Mouse (Mus musculus) limb, embryonic 11.5 days (tissue): ENCODE results near the gene Snx33. TPM values are rescaled to one million over a fixed set of nuclear protein-coding genes. Genes with fewer than 3 reads are reported as not detected.

Source experiments
- ATAC-seq: fragments of 200-750 bp; cut with Nextera tagmentation; 2 replicates; pipeline ENCODE4 v1.8.0; 2017; ENCODE audit warnings: low read depth; ENCODE audit not compliant: insufficient number of reproducible peaks, low FRiP score, low TSS enrichment
- DNase-seq: peaks from one replicate; pipeline ENCODE4 v3.0.0-alpha.2; 2015; ENCODE audit warnings: low spot score
- H3K27ac ChIP-seq: fragments of 300-500 bp; sonication (generic); replicated peaks from 2 replicates; pipeline ENCODE4 v1.5.1; 2014; ENCODE audit warnings: low read depth, mild to moderate bottlenecking, low read length
- H3K27me3 ChIP-seq: fragments of 300-500 bp; sonication (generic); 2 replicates; pipeline ENCODE4 v1.6.1; 2014; ENCODE audit warnings: mild to moderate bottlenecking, low read length, mixed read lengths; ENCODE audit not compliant: control insufficient read depth, insufficient read depth
- H3K36me3 ChIP-seq: fragments of 300-500 bp; sonication (generic); 2 replicates; pipeline ENCODE4 v1.6.1; 2014; ENCODE audit warnings: mild to moderate bottlenecking, low read length, moderate library complexity, mixed read lengths; ENCODE audit not compliant: control insufficient read depth, insufficient read depth
- H3K4me1 ChIP-seq: fragments of 300-500 bp; sonication (generic); 2 replicates; pipeline ENCODE4 v1.6.1; 2014; ENCODE audit warnings: low read length, mixed read lengths; ENCODE audit not compliant: control insufficient read depth, insufficient read depth
- H3K4me2 ChIP-seq: fragments of 300-500 bp; sonication (generic); 2 replicates; pipeline ENCODE4 v1.6.1; 2014; ENCODE audit warnings: low read depth, mild to moderate bottlenecking, moderate library complexity; ENCODE audit not compliant: severe bottlenecking
- H3K4me3 ChIP-seq: fragments of 300-500 bp; sonication (generic); 2 replicates; pipeline ENCODE4 v1.5.1; 2014; ENCODE audit warnings: low read depth, low read length
- H3K9ac ChIP-seq: fragments of 300-500 bp; sonication (generic); 2 replicates; pipeline ENCODE4 v1.6.1; 2014; ENCODE audit warnings: mild to moderate bottlenecking, low read length
- H3K9me3 ChIP-seq: fragments of 300-500 bp; sonication (generic); 2 replicates; pipeline ENCODE4 v1.6.1; 2016; ENCODE audit warnings: low read length; ENCODE audit not compliant: control insufficient read depth
- WGBS: fragments of 180-500 bp; shearing (Covaris S2); extraction: QIAGEN DNeasy Blood & Tissue Kit; methylation state at CpG from one replicate; pipeline ENCODE4 v1.1.7; 2014; 5-methylcytosine and 5-hydroxymethylcytosine counted together
- polyA plus RNA-seq: library from polyadenylated mRNA; unstranded; fragments of >200 nt; fragmentation: Nextera tagmentation; extraction: Ambion mirVana; gene quantifications from 2 replicates; pipeline ENCODE4 v1.2.1, GENCODE M21; 2014

Snx33 gene
- 7.8 and 10.1 TPM in 2 replicates for polyA plus RNA-seq

- ATAC-seq (peak; percentile 88), DNase-seq (peak; percentile 96)
- Histone ChIP-seq H3K4me1 (peaks cover 30% of the 10 kb centered on the region), H3K27ac (peak within 1 kb of the TSS; percentile 94), H3K4me3 (peak within 1 kb of the TSS; percentile 58), H3K9ac (peak within 1 kb of the TSS; percentile 85), H3K9me3 (no peaks in the 10 kb centered on the region), H3K27me3 (no peaks in the 10 kb centered on the region), H3K4me2 (peak within 1 kb of the TSS; percentile 90), H3K36me3 (peaks cover 2% of the 10 kb centered on the region; the same call in 1 of the 2 replicates)
- under 1% methylated on average over 47 of the region's 50 CpGs for whole genome bisulfite sequencing
Measured at GRCm38 (mm10) chr9:56928041-56928811, at the start of gene Snx33. Gene Snx33 (minus strand): TSS chr9:56928371.

- no peak overlapping the region for H3K9ac ChIP-seq
- no peak overlapping the region for H3K4me2 ChIP-seq
- no peaks in the 10 kb centered on the region for H3K9me3 ChIP-seq
- no peaks in the 10 kb centered on the region for H3K4me1 ChIP-seq
- H3K4me3 ChIP-seq = no peak overlapping the region
- no peaks in the 10 kb centered on the region for H3K27me3 ChIP-seq
- 92% methylated on average over 3 of the region's 3 CpGs for WGBS
- DNase-seq = no peak
- no peak overlapping the region for H3K27ac ChIP-seq
- no peak for ATAC-seq
- no peaks in the 10 kb centered on the region; the same call in 1 of the 2 replicates for H3K36me3 ChIP-seq
Measured at GRCm38 (mm10) chr9:56975199-56975598, 47.0 kb upstream of the Snx33 start.

DNA sequence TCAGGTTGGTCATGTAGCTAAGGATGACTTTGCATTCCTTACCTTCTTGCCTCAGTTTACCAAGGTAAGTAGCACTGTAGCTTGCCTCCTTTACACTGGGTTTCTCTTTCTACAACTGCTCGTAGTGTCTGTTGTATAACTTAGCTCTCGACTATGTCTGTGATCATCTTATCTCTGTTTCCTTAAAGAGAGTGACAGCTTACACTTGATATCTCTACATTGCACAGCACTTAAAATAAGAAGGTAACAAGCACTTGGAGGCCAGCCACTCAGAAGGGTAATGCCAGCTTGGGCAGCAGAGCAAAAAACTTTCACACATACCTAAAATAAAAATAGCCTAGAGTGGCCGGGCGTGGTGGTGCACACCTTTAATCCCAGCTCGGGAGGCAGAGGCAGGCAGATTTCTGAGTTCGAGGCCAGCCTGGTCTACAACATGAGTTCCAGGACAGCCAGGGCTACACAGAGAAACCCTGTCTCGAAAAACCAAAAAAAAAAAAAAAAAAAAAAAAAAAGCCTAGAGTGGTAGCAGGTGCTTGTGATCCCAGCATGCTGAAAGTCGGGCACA is 45.9 kb upstream of the Snx33 start:
- H3K4me2 ChIP-seq = no peak overlapping the region
- H3K27ac ChIP-seq = no peak overlapping the region
- no peaks in the 10 kb centered on the region for H3K27me3 ChIP-seq
- no peaks in the 10 kb centered on the region for H3K9me3 ChIP-seq
- WGBS = 87% methylated on average over 8 of the region's 8 CpGs
- DNase-seq = no peak
- H3K9ac ChIP-seq = no peak overlapping the region
- no peak for ATAC-seq
- no peaks in the 10 kb centered on the region for H3K4me1 ChIP-seq
- no peak overlapping the region for H3K4me3 ChIP-seq
- no peaks in the 10 kb centered on the region; the same call in 1 of the 2 replicates for H3K36me3 ChIP-seq

DNA sequence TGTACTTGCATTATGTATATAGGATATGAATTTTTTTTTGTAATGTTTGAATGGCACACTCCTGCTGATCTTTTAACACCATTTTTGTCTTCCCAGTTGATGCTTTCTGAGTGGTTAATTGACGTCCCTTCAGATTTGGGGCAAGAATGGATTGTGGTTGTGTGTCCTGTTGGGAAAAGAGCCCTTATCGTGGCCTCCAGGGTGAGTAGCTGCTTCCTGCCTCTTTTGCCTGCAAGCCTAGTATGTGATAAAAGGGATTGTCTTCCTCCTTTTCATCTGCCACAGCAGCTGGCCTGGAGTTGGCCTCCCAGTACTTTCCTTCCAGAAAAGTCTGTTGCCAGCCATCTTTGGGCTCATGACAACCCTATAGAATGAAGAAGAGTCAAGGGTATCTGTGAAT is 42.0 kb upstream of the Snx33 start:
- Histone ChIP-seq H3K27ac (no peak overlapping the region), H3K9ac (no peak overlapping the region), H3K36me3 (no peaks in the 10 kb centered on the region; the same call in 1 of the 2 replicates), H3K4me2 (no peak overlapping the region), H3K27me3 (no peaks in the 10 kb centered on the region), H3K9me3 (no peaks in the 10 kb centered on the region), H3K4me3 (no peak overlapping the region), H3K4me1 (no peaks in the 10 kb centered on the region)
- WGBS = 80% methylated on average over 2 of the region's 2 CpGs
- DNase-seq (no peak), ATAC-seq (no peak)

GRCm38 (mm10) chr9:56961591-56961990 is 33.4 kb upstream of the Snx33 start:
- ATAC-seq (no peak), DNase-seq (no peak)
- Histone ChIP-seq H3K4me1 (no peaks in the 10 kb centered on the region), H3K4me2 (no peak overlapping the region), H3K36me3 (peaks cover 2% of the 10 kb centered on the region; the same call in 1 of the 2 replicates), H3K27me3 (no peaks in the 10 kb centered on the region), H3K4me3 (no peak overlapping the region), H3K27ac (no peak overlapping the region), H3K9me3 (no peaks in the 10 kb centered on the region), H3K9ac (no peak overlapping the region)
- WGBS = 95% methylated on average over 3 of the region's 3 CpGs

DNA sequence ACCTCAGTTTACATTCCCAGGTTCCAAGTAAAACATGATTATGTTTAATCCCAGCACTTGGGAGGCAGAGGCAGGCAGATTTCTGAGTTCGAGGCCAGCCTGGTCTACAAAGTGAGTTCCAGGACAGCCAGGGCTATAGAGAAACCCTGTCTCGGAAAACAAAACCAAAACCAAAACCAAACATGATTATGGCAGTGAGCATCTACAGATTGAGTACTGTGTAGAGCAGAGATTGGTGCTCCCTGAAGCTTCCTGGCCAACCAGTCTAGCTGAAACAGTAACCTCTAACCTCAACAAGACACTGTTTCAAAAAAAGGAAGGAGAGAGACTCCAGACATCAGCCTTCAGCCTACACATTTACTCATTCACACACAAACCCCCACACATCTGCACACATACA is 30.5 kb upstream of the Snx33 start:
- ATAC-seq (no peak), DNase-seq (no peak)
- Histone ChIP-seq H3K36me3 (peaks cover 2% of the 10 kb centered on the region; the same call in 1 of the 2 replicates), H3K4me1 (no peaks in the 10 kb centered on the region), H3K4me3 (no peak overlapping the region), H3K9me3 (no peaks in the 10 kb centered on the region), H3K4me2 (no peak overlapping the region), H3K27ac (no peak overlapping the region), H3K27me3 (no peaks in the 10 kb centered on the region), H3K9ac (no peak overlapping the region)
- WGBS = 98% methylated on average over 2 of the region's 2 CpGs

GRCm38 (mm10) chr9:56956966-56957675 is 28.9 kb upstream of the Snx33 start:
- Histone ChIP-seq H3K9ac (no peak overlapping the region), H3K27me3 (no peaks in the 10 kb centered on the region), H3K36me3 (0 out of 2 replicates have a peak, but pooled peaks cover 2% of the 10 kb centered on the region), H3K4me1 (no peaks in the 10 kb centered on the region), H3K4me3 (no peak overlapping the region), H3K9me3 (no peaks in the 10 kb centered on the region), H3K4me2 (no peak overlapping the region), H3K27ac (no peak overlapping the region)
- 46% methylated on average over 7 of the region's 7 CpGs for WGBS
- DNase-seq = peak; percentile 40
- ATAC-seq = no peak

DNA sequence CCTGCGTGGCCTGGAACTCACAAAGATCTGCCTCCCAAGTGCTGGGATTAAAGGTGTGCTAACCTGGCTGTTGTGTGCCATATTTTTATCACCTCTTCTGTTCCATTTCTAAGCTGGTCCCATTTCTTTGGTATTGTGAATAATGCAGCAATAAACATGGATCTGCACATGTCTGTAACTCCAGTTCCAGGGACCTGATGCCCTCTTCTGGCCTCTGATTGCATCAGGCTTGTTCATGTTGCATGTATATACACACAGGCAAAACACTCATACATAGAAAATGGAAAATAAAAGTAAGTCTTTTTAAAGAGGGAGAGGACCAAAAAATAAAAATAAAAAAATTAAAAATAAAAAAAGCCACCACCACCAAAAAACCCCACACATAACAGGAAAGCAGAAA is 25.4 kb upstream of the Snx33 start:
- no peak overlapping the region for H3K27ac ChIP-seq
- 0 out of 2 replicates have a peak, but pooled peaks cover 2% of the 10 kb centered on the region for H3K36me3 ChIP-seq
- no peaks in the 10 kb centered on the region for H3K4me1 ChIP-seq
- H3K9ac ChIP-seq = no peak overlapping the region
- H3K9me3 ChIP-seq = no peaks in the 10 kb centered on the region
- WGBS = 89% methylated on average over 1 of the region's 1 CpGs
- H3K4me3 ChIP-seq = no peak overlapping the region
- no peaks in the 10 kb centered on the region for H3K27me3 ChIP-seq
- H3K4me2 ChIP-seq = no peak overlapping the region
- DNase-seq (no peak), ATAC-seq (no peak)
